Comparison of ENCODE assay signal across 13 mouse cellular contexts in the genomic region with DNA sequence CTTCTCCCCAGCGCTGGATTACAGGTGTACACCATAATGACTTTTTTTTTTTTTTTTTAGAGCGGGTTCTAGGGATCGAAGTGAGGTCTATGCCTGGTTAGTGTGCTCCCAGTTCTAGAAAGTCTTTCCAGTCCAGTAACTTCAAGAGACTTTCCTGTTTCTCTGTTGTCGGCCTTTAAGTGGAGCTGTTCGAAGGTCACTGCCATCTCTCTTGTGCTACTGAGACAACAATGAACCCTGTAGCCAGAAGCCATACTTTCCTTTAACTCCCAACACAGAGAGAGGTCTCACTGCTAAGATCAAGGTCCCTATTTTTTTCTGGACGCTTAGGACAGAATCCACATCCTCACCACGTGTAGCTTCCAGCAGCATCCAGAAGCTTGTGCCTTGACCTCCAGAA.
"Had no signal": no experiment of that assay in that cellular context is flagged by ENCODE, and none has a peak within 500 bp of the region (broad histone marks: within the 10 kb centered on the region; RNA-seq: fewer than 3 reads in every experiment).

No protein-coding gene starts in this region.

- ATAC-seq: midbrain, embryonic 13.5 days; midbrain, embryonic 15.5 days had no signal

- DNase-seq: lung, adult 18-20 months; lung, embryonic 14.5 days; lung, postnatal 10 days; lung, postnatal 4 days; right cerebral cortex, postnatal 14 days; spleen, adult 18-20 months had no signal

- H3K4me1 ChIP-seq: neural tube, embryonic 12.5 days had no signal

- H3K27ac ChIP-seq: midbrain, embryonic 13.5 days; midbrain, embryonic 15.5 days; neural tube, embryonic 12.5 days; stomach, embryonic 15.5 days; stomach, postnatal 0 days had no signal

- H3K36me3 ChIP-seq: midbrain, embryonic 13.5 days; midbrain, embryonic 15.5 days; neural tube, embryonic 12.5 days; stomach, embryonic 15.5 days had no signal

- H3K9me3 ChIP-seq: midbrain, embryonic 13.5 days; midbrain, embryonic 15.5 days; neural tube, embryonic 12.5 days; stomach, embryonic 15.5 days had no signal

- H3K4me2 ChIP-seq: lung, embryonic 14.5 days; midbrain, embryonic 11.5 days; midbrain, embryonic 13.5 days; midbrain, embryonic 15.5 days; neural tube, embryonic 12.5 days; stomach, embryonic 15.5 days had no signal

- H3K27me3 ChIP-seq: megakaryocyte, embryonic 14.5 days; midbrain, embryonic 13.5 days; midbrain, embryonic 15.5 days; neural tube, embryonic 12.5 days; stomach, embryonic 15.5 days had no signal

- H3K4me3 ChIP-seq: megakaryocyte, embryonic 14.5 days; midbrain, embryonic 13.5 days; midbrain, embryonic 15.5 days; neural tube, embryonic 12.5 days; stomach, embryonic 15.5 days had no signal

- H3K9ac ChIP-seq: lung, embryonic 14.5 days; midbrain, embryonic 13.5 days; midbrain, embryonic 15.5 days; neural tube, embryonic 12.5 days; stomach, embryonic 15.5 days had no signal
